Mouse (Mus musculus) mouse trophoblast stem cell (cell line): ENCODE measurements around the gene Arhgap28.
"Not testable (repeated sequence)": the region's sequence is repeated elsewhere in the genome, so short reads cannot be mapped to it uniquely, and the experiment has no call there.

ENCODE experiments used
- in situ Hi-C, 2 experiments: fragments of 300-500 bp; cut with MseI, MboI; formaldehyde crosslinking; loops; 2 replicates in 1 of 2; 3 replicates in 1 of 2; pipeline ENCODE4 v1.15.1; 2025

Gene Arhgap28

DNA sequence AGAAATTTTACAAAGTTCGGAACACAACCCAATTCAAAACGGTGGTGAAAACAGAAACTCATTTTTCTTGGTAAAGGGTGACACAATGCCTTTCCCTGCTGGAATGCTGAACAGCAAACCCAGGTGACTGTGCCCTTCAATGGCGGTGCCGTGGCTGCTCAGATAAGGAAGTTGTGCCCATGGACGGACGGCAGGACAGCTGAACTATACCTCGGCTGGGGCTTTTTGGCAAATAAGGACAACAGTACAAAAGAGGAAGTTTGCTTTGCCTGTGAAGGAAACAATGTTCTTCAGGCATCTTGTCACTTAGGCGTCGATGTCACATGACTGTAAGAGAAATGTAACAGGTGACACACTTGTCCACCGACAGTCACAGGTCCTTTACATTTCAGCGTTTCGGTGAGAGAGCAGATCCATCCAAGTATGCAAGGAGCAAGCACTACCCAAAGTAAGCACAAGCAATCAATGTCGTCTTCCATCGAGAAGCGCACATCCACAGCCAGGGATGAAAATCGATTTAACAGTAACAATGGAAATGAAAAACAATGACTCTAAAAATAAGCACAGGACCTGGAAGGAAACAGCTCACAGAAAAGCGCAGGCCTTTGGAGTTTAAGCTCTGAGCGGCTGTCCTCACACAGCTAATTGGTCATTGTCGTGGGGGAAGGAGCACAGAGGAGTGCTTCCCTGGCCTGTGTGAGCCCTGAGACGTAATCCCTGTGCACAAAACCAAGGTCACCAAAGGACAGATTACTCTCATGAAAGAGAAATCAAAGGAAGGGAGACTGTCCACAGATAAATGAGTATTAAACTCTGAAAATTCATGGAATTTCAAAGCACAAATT lies 114.2 kb downstream of the Arhgap28 start:
- in situ Hi-C loops: no loop called here

DNA sequence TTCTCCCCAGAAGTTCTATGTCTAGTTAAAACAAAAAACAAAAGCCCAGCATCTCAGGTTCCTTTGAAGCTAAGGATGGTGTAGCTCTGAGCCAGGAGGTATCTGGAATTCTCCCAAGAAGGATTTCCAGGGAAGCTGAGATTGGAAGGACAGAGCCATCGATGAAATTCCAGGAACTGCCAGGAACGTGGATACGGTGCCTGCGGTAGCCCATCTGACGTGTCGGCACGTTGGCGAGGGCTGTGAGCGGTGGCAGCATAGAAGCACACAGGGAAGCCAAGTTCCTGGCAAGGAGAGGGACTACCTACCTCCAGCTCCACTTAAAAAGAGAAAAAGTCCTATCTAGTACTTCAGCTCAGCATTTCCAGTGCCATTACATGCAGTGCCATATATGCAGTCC lies 115.8 kb downstream of the Arhgap28 start:
- in situ Hi-C loops: no loop called here

DNA sequence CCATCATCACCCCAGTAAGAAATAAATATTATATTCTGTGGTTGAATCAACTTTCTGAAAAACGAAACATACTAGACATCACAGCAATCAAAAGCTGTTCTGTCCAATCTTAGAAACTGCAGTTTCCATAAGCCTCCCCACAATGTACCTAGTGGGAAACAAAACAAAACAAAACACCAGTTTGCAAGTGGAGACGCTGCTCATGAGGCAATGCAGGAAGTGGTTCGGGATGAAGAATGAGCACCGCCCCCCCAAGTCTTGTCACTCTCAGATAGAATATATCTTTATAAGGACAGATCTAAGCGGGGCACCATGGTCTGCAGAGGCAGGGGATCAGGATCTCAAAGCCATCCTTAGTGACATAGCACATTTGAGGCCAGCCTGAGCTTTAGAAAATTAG lies 117.6 kb downstream of the Arhgap28 start:
- in situ Hi-C loops: no loop called here

DNA sequence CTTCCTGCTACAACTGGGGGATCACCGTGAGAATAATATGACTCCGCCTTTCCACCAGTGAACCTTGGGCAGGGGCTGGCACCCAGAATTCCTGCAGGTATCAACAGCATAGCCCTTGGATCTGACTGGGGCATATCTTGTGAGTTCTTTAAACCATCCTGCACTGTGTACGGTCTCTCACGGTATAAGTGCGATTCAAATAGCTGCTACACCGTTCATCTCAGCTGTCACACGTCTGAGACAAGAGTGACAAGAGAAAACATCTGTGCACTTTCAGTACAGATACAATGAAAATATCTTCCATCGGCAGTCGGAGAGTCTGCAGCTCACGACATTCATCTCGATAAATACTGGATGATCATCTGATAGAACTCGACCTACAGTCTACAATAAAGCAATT lies 126.3 kb downstream of the Arhgap28 start:
- in situ Hi-C loops: no loop called here

DNA sequence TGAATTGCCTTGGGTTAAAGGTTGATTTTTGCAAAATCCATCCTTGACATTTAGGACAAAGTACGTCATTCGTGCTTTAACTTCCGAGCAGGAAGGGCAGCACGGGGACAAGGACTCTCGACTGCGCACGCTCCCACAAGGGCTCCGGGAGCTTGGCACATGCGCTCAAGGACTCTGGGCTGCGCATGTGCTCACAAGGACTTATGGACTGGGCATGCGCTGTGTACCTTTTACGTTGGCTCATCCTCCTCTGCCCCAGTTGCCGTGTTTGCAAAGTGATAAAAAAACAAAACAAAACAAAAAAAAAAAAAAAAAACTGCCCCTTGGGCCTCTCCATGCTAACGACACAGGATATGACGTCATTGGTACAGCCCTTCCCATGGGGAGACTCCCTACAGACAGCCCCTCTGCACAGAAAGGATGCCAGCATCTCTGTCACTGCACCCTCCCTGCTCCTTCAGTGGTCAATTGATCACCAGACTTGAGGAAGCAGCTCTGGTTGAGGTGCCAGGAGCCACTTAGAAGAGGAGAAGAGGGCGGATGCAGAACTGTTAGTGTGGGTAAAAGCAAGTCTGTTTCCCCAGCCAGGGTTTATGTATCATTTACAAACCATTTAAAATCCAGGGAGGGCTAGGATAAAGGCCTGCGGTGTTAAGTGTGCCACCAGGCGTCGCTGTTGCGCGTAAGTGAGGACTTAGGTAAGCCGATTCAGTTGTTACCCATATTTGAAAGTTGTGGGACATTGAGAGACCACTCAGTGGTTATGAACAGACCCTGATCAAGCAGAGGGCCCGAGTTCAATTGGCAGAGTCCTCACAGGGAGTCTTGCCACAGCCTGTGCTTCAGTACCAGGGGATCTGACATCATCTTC lies 134.0 kb downstream of the Arhgap28 start:
- in situ Hi-C loops: loop anchor here (5.0 to 10.0 kb wide), 2 partner anchors 295 to 297 kb away; no protein-coding TSS in a partner anchor

DNA sequence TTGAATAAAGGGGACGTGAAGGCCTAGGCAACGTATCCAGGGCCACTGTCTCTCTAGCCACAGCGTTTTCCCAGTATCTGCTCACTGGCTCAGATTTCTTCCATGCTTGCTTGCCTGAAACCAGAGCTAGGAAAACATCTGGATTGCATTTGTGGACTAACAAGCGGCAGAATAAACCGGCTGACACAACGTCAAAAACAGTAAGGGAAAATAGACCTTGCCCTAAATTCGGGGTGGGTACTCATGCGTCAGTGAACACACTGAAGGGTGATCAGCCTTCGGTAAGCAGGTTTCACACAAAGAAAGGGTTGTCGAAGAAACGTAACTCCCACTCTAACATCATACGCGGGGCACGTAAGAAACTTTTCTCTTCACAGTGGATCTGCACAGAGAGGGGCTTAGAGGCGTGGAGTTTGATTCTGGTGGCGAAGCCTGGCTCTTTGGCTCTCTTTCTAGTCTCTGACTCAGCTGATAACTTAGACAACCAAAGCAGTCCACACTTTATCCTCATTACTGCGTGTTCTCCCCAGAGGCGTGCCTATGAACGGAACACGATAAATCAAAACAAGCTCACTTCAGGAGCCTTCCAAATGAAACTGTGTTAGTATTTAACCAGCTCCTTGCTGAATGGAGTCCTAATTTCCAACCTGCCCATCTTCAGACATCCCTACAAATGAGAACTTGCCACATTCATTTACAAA lies 137.2 kb downstream of the Arhgap28 start:
- in situ Hi-C loops: loop anchor here (5.0 to 10.0 kb wide), 2 partner anchors 298 to 301 kb away; no protein-coding TSS in a partner anchor

DNA sequence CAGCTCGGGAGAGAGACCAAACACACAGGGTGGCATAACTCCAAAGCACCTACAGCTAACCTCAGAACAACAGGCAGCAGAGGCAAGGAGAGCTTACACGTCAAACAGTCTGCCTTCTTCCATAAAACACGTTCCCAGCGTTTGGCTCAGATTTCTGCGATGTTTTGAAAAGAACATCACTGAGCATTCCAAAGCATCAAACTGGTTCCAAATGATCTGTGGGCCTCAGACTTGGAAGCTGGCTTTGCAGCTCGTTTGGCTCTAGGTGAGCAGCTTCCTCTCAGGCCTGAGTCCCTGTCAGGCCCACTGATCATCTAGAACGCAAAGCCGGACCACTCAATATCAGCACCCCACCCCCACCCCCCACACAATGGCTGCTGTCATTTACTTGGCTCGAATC lies 137.9 kb downstream of the Arhgap28 start:
- in situ Hi-C loops: loop anchor here (5.0 to 10.0 kb wide), 2 partner anchors 299 to 301 kb away; no protein-coding TSS in a partner anchor

DNA sequence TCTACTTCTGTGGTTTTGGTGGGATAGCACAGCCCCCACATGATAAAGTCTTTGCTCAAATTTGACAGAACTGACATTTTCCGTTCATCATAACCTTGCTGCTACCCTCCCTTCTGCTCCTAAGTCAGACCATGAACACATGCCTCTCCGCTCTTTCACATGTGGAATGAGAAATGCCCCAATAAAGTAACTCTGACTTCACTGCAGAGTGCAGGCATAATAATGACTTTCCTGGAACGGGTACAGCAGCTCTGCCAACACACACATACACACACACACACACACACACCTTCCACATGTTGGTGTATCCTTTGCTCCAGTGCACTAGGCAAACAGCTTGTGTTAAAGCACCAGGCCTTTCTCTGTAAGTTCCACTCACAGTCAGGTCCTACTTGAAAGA lies 139.0 kb downstream of the Arhgap28 start:
- in situ Hi-C loops: loop anchor here (5.0 to 10.0 kb wide), 2 partner anchors 300 to 302 kb away; no protein-coding TSS in a partner anchor

DNA sequence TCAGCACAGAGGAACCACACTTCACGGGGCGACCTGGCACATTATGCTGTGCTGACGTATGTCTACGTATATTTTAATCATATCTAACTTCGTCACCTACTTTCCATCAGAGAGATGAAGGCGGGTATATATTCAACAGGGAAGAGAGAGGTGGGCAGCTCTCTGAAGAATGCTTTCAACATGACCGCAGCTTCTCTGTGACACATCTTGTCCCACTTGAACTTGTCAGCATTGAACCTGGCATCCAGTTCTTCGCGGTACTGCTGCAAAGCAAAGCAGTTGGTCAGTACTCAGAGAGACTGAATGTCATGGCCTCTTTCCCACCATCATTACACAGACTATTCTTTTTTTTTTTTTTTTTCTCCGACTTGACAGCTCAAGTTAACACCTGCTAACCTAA lies 139.6 kb downstream of the Arhgap28 start:
- in situ Hi-C loops: loop anchor here in 1 of 2 experiments (10.0 kb wide), 1 partner anchor 300 kb away; no protein-coding TSS in a partner anchor

DNA sequence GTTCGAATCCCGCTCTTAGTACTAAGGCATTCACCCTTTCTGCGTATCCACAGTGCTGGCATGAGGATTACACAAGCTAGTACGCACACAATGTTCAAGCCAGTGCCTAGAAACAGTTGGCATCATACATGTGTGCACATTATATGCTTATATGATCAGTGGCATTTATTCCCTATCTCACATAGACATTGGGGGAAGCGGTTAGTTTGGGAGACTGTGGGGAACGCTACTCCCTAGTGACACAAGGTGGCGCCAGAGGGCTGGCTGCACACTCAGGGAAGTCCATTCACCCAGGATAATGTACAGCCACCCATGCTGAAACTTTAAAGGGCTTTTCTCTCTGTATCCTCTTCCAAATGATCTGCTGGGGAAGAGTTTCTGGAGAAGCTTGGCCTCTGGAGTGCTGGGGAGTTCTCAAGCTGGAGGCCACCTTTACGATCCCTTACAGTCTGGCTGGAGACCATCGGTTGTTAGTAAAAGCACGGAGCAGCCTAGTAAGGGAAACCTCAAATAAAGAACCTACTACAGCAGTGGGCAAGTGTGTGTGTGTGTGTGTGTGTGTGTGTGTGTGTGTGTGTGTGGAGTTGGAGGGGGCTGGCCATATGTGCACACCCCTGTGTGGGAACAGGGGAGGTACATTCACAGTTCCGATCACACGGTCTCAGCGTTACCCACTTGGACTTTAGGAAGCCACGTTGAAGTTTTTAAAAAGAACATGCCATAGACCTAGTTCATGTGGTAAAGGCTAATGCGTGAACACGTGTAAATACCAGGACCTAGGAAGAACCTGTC lies 142.0 kb downstream of the Arhgap28 start:
- in situ Hi-C loops: loop anchor here in 1 of 2 experiments (10.0 kb wide), 1 partner anchor 303 kb away; no protein-coding TSS in a partner anchor

DNA sequence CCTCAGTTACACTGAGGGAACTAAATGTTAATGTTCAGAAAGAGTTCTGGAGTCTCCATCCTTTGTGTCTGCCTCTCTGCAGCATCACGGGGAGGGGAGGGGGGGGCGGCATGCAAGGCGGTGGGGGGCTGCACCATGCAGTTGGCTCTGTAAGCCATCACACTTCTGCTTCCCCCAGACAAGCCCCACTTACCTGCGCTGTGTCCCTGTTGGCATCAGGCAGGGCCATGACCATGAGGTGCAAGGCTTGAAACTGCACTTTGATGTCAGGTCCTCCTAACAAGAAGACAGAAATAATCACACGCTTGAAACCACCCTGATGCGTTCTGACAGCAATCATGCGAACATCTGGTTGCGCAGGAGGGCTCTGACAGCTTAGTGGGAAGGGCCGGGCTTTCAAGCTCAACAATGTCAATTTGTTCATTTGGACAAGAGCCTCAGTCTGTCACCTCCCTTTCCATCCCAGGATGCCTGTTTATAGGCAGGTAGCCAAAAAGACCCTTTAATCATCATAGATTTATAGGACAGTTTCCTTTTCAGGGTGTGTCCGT lies 142.8 kb downstream of the Arhgap28 start:
- in situ Hi-C loops: loop anchor here in 1 of 2 experiments (10.0 kb wide), 1 partner anchor 304 kb away; no protein-coding TSS in a partner anchor

DNA sequence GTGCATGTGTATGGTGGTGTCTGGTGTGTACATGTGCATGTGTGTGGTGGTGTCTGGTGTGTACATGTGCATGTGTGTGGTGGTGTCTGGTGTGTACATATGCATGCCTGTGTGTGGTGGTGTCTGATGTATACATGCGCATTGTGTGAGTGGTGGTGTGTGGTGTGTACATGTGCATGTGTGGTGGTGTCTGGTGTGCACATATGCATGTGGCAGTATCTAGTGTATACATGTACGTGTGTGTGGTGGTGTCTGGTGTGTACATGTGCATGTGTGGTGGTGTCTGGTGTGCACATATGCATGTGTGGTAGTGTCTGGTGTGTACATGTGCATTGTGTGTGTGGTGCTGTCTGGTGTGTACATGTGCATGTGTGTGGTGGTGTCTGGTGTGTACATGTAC lies 162.4 kb downstream of the Arhgap28 start:
- in situ Hi-C loops: not testable (repeated sequence)

DNA sequence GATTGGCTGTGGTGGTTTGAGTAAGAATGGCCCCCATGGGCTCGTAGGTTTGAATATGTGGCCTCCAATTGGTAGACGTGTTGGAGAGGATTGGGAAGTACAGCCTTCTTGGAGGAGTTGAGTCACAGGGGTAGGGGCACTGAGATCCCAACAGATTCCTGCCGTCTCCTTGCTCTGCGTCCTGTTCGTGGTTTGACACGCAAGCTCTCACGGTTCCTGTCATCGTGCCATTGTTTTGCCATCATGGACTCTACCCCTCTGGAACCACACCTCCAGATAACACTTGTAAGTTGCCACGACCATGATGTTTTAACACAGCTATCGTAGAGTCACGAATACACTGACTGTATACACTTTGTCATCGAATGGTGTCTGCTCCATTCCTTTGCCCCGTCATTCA lies 165.0 kb downstream of the Arhgap28 start:
- in situ Hi-C loops: no loop called here

DNA sequence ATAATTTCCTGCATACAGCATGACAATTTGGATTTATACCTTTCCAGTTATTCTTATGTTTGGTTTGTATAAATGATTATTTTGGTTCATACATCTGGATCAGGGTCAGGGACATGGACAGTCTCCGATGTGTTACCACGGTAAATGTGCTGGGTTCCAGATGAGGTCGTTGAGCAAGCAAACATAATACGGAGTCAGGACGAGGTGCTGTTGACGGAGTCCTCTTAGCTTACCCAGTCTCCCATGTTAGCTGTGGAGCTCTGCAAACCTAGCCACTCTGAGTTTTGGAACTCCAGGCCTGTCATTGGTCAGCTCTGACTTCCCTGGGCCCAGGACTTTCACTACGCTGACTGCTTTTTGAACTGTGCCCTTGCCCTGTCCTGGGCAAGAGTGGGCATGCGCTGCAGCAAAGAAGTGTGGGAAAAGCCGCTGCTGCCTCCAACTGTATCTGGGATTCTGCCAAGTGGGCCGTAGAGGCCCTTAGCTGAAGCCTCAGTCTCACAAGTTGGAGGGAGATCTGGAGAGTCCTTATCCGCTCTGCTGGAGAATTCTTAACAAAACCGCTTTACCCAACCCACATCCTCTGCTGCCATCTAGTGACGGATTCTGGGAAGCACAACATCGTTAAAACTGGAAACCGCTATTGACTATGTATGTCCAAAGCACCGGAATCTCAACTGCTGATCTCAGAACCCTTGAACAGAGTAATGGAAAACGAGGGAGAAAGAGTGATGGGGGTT lies 166.4 kb downstream of the Arhgap28 start:
- in situ Hi-C loops: no loop called here

DNA sequence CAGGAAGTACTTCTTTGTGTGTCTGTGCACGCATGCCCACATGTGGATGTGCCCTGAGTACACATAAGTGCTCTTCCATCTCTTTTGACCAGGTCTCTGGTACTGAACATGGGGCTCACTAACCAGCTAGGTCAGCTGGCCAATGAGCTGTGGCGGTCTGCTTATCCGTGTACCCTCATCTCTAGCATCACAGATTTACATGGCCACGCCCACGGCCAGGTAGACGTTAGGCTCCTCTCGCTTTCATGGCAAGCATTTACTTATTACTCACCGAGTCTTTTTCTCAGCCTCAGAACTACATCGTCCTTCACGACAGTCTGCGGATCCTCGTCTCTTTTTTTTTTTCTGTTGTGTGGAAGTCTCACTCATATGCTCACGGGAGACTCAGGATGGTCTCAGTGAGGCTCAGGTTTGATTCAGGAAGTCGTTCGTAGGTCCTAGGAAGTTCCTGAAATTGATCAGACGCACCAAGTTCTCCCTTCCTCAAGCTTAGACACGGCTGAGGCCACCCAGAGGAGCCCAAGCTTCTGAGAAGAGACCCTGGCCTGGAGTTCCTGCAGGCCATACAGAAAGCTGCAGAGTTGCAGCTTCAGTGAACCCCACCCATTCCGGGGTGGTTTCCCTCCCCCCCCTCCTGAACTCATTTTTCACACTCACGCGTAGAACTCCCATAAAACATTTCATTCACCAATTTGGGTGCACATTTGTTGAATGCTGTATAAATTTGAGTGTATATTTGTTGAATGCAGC lies 167.6 kb downstream of the Arhgap28 start:
- in situ Hi-C loops: no loop called here

DNA sequence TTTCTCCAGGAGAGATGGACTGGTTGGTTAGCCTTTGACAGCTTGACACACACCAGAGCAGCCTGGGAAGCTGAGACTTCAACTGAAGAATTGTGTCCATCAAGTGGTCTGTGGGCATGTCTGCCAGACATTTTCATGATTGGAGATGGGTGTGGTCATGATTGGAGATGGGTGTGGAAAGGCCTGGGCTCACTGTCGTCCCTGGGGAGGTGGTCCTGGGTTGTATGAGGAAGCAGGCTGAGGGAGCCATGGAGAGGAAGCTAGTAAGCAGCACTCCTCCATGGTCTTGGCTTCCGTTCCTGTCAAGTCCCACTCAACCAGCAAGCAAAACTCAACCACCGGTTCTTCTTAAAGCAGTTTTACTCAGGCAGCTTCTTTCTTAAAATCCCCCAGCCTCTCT lies 176.5 kb downstream of the Arhgap28 start:
- in situ Hi-C loops: loop anchor here in 1 of 2 experiments (10.0 kb wide), 1 partner anchor 173 kb away; no protein-coding TSS in a partner anchor

DNA sequence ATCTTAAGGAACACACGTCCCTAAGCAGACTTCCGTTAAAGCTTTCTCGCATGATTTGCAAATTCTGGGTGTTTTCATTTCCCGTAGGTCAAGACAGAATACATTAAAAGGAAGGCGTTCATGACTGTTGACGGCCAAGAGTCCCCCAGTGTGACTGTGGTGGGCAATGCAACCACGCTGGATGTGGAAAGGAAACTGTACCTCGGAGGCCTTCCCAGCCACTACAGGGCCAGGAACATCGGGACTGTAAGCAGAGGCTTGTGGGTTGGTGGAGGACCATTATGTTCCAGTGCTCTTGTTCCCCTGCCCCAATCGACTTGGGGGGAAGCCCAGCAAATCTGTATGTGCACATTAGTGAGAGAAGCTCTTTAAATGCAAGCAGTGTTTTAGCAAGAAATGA lies 187.0 kb downstream of the Arhgap28 start:
- in situ Hi-C loops: loop anchor here in 1 of 2 experiments (10.0 kb wide), 1 partner anchor 162 kb away; no protein-coding TSS in a partner anchor

DNA sequence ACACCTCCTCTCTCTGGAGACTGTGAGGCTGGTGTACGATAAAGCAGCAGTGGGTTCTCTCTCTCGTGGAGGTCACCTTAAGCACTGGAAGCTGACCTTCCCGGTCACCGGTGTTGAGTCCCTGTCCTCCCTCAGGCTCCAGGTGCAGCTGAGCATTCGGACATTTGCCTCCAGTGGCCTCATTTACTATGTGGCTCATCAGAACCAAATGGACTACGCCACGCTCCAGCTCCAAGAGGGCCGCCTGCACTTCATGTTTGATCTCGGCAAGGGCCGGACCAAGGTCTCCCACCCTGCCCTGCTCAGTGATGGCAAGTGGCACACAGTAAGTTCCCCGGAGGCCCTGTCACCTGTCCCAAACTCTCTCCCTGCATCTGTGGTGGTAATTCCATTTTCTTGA lies 188.2 kb downstream of the Arhgap28 start:
- in situ Hi-C loops: loop anchor here in 1 of 2 experiments (10.0 kb wide), 1 partner anchor 161 kb away; no protein-coding TSS in a partner anchor
